In the genomic region with DNA sequence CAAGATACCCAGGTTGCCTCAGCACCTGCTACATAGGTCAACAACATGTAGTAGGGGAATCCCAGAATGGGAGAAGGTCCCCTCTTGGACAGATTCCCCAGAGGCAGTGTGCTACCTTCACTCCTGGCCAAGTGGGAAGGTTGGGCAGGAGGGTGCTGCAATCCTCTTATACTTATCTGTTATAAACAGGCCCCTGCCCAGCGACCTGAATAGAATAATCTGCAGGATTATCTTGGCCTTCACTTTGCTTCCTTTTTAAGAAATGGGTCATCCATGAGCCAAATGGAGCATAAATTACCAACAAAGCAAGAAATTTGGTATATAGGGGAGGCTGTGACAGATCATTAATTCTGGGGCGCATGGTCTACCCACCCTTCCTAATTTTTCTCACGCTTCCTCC, we compare ENCODE assay signal across 35 mouse cellular contexts. TPM values are rescaled to one million over a fixed set of nuclear protein-coding genes. Genes with fewer than 3 reads are reported as not detected.
"Had no signal": no experiment of that assay in that cellular context is flagged by ENCODE, and none has a peak within 500 bp of the region (broad histone marks: within the 10 kb centered on the region; RNA-seq: fewer than 3 reads in every experiment).

No protein-coding gene starts in this region.

- H3K27ac ChIP-seq: embryonic facial prominence, embryonic 10.5 days; embryonic facial prominence, embryonic 12.5 days; embryonic facial prominence, embryonic 13.5 days; embryonic facial prominence, embryonic 15.5 days; forebrain, embryonic 10.5 days; forebrain, embryonic 12.5 days; forebrain, embryonic 13.5 days; forebrain, embryonic 15.5 days; gastrocnemius, adult 2 months; heart, adult 2 months had no signal

- H3K4me3 ChIP-seq: embryonic facial prominence, embryonic 10.5 days; embryonic facial prominence, embryonic 12.5 days; embryonic facial prominence, embryonic 13.5 days; embryonic facial prominence, embryonic 15.5 days; erythroblast, embryonic 14.5 days; forebrain, embryonic 10.5 days; forebrain, embryonic 12.5 days; forebrain, embryonic 13.5 days; forebrain, embryonic 15.5 days; gastrocnemius, adult 2 months; heart, adult 2 months had no signal

- ATAC-seq: forebrain, embryonic 13.5 days; forebrain, embryonic 14.5 days; forebrain, embryonic 15.5 days; forebrain, embryonic 16.5 days; forebrain, postnatal 0 days had no signal

- DNase-seq: cerebellum, adult 2 months; cerebellum, adult 8-10 months; cerebellum, adult 9-10 months; cerebellum, adult 9-11 months; cerebellum, postnatal 10 days; cerebellum, postnatal 14 days; cerebellum, postnatal 25 days; cerebellum, postnatal 36 days; embryo, embryonic 11 days; forebrain, postnatal 0 days; gastrocnemius, adult 2 months; gastrocnemius, postnatal 10 days; gastrocnemius, postnatal 14 days; gastrocnemius, postnatal 25 days; gastrocnemius, postnatal 36 days; heart, adult 18-20 months; heart, adult 2 months had no signal

- H3K4me1 ChIP-seq: embryonic facial prominence, embryonic 10.5 days; embryonic facial prominence, embryonic 12.5 days; embryonic facial prominence, embryonic 13.5 days; embryonic facial prominence, embryonic 15.5 days; forebrain, embryonic 10.5 days; forebrain, embryonic 12.5 days; forebrain, embryonic 13.5 days; forebrain, embryonic 15.5 days had no signal

- H3K36me3 ChIP-seq: embryonic facial prominence, embryonic 10.5 days; embryonic facial prominence, embryonic 12.5 days; embryonic facial prominence, embryonic 13.5 days; embryonic facial prominence, embryonic 15.5 days; forebrain, embryonic 10.5 days; forebrain, embryonic 12.5 days; forebrain, embryonic 15.5 days had no signal

- H3K9me3 ChIP-seq: embryonic facial prominence, embryonic 10.5 days; embryonic facial prominence, embryonic 12.5 days; embryonic facial prominence, embryonic 13.5 days; embryonic facial prominence, embryonic 15.5 days; forebrain, embryonic 10.5 days; forebrain, embryonic 12.5 days; forebrain, embryonic 13.5 days; forebrain, embryonic 15.5 days had no signal

- H3K27me3 ChIP-seq: embryonic facial prominence, embryonic 15.5 days; forebrain, embryonic 12.5 days; forebrain, embryonic 15.5 days had no signal

- H3K4me2 ChIP-seq: embryonic facial prominence, embryonic 12.5 days; embryonic facial prominence, embryonic 13.5 days; embryonic facial prominence, embryonic 15.5 days; forebrain, embryonic 12.5 days; forebrain, embryonic 13.5 days; forebrain, embryonic 15.5 days had no signal

- H3K9ac ChIP-seq: embryonic facial prominence, embryonic 12.5 days; embryonic facial prominence, embryonic 13.5 days; embryonic facial prominence, embryonic 15.5 days; forebrain, embryonic 12.5 days; forebrain, embryonic 13.5 days; forebrain, embryonic 15.5 days; forebrain, postnatal 0 days had no signal

RNA-seq across cellular contexts. Expression of a gene that starts 1.6 kb away (rescaled TPM):
- total RNA-seq: common myeloid progenitor, adult 5-6 weeks; gastrocnemius, adult 18-20 months; gastrocnemius, adult 2 months; gastrocnemius, adult 8-10 months; gastrocnemius, postnatal 10 days; gastrocnemius, postnatal 14 days; gastrocnemius, postnatal 25 days; gastrocnemius, postnatal 36 days; gastrocnemius, postnatal 4 days; granulocyte monocyte progenitor cell, adult 5-6 weeks; heart, adult 18-20 months; heart, adult 2 months had no signal
- polyA plus RNA-seq: embryonic facial prominence, embryonic 11.5 days; embryonic facial prominence, embryonic 14.5 days; erythroblast, embryonic 14.5 days; forebrain, embryonic 12.5 days; forebrain, embryonic 14.5 days; forebrain, embryonic 15.5 days; forebrain, embryonic 16.5 days; heart, adult 2 months had no signal

RNA-seq across cellular contexts. Expression of a gene that starts 22.0 kb away (rescaled TPM):
- total RNA-seq: granulocyte monocyte progenitor cell, adult 5-6 weeks had no signal
- polyA plus RNA-seq: embryonic facial prominence, embryonic 10.5 days; embryonic facial prominence, embryonic 11.5 days; embryonic facial prominence, embryonic 12.5 days; forebrain, embryonic 10.5 days; forebrain, embryonic 12.5 days had no signal

RNA-seq across cellular contexts. Expression of a gene that starts 58.9 kb away (rescaled TPM):
- polyA plus RNA-seq: erythroblast, embryonic 14.5 days; forebrain, embryonic 12.5 days had no signal
